17 mouse cellular contexts compared by ENCODE assay signal in genomic region chr5:15586351-15586750, GRCm38 (mm10). TPM values are rescaled to one million over a fixed set of nuclear protein-coding genes. Genes with fewer than 3 reads are reported as not detected.
DNase-seq lines count a peak whose midpoint lies in the region; ATAC-seq and TF ChIP-seq lines count a peak whose summit lies in the region.
"Not testable (repeated sequence)": the region's sequence is repeated elsewhere in the genome, so short reads cannot be mapped to it uniquely, and the experiment has no call there.
"Had no signal": no experiment of that assay in that cellular context is flagged by ENCODE, and none has a peak within 500 bp of the region (broad histone marks: within the 10 kb centered on the region; RNA-seq: fewer than 3 reads in every experiment).

No protein-coding gene starts in this region.

- H3K27me3 ChIP-seq in hindbrain, postnatal 0 days (ENCODE audit: insufficient read depth, low read length); liver, embryonic 11.5 days (replicated peaks; ENCODE audit: control insufficient read depth, insufficient read depth, low read length): not testable (repeated sequence)

- not testable (repeated sequence) for H3K4me1 ChIP-seq in ES-E14 (ENCODE audit: control insufficient read depth in 2 of 2, insufficient read depth in 2 of 2, low read length in 2 of 2, poor library complexity in 1 of 2); hindbrain, postnatal 0 days (ENCODE audit: insufficient read depth, low read length); liver, embryonic 11.5 days (replicated peaks; ENCODE audit: control insufficient read depth, insufficient read depth, low read length)

- H3K4me2 ChIP-seq in hindbrain, postnatal 0 days (ENCODE audit: low read depth, low read length); liver, embryonic 11.5 days: not testable (repeated sequence)

- H3K9me3 ChIP-seq in ES-E14 (ENCODE audit: control insufficient read depth, insufficient read depth, low read depth, low read length); hindbrain, postnatal 0 days (ENCODE audit: low read length); liver, embryonic 11.5 days (ENCODE audit: control insufficient read depth, low read length): not testable (repeated sequence)

- not testable (repeated sequence) for H3K27ac ChIP-seq in ES-E14 (ENCODE audit: insufficient read depth, low read depth, low read length, poor library complexity, severe bottlenecking); hindbrain, postnatal 0 days; liver, embryonic 11.5 days (ENCODE audit: low read depth, low read length)

- not testable (repeated sequence) for ATAC-seq in hindbrain, postnatal 0 days; liver, embryonic 11.5 days (replicated peaks; ENCODE audit: low FRiP score)

- not testable (repeated sequence) for H3K9ac ChIP-seq in ES-E14 (ENCODE audit: insufficient read depth, low read depth, low read length, poor library complexity, severe bottlenecking); hindbrain, postnatal 0 days (replicated peaks; ENCODE audit: low read length); liver, embryonic 11.5 days (ENCODE audit: low read depth, low read length)

- peak; percentile 41 for TF ChIP-seq CTCF in hindbrain, postnatal 0 days (IDR thresholded peaks at IDR 0.05; ENCODE audit: low read depth)

- H3K4me3 ChIP-seq in ES-E14 (ENCODE audit: insufficient read depth in 1 of 2, low read depth in 1 of 2, low read length in 2 of 2, poor library complexity in 1 of 2, severe bottlenecking in 1 of 2); hindbrain, postnatal 0 days (ENCODE audit: low read length); liver, embryonic 11.5 days (ENCODE audit: low read depth, low read length): not testable (repeated sequence)

- H3K36me3 ChIP-seq in ES-E14 (ENCODE audit: control insufficient read depth, insufficient read depth, low read length, poor library complexity, severe bottlenecking); hindbrain, postnatal 0 days (ENCODE audit: insufficient read depth, low read length); liver, embryonic 11.5 days (ENCODE audit: control insufficient read depth, insufficient read depth, low read length): not testable (repeated sequence)

- DNase-seq in ES-E14 (ENCODE audit: low read depth, low spot score) = peak; percentile 27
- peak; percentile 7 for DNase-seq in adrenal gland, postnatal 25 days
- peak; percentile 9 to 11 for DNase-seq in frontal cortex, postnatal 36 days (ENCODE audit: low spot score in 2 of 2)
- not testable (repeated sequence) for DNase-seq in hindbrain, postnatal 0 days (ENCODE audit: low spot score)
- peak; percentile 18 to 61 for DNase-seq in kidney, postnatal 36 days
- peak; percentile 22 for DNase-seq in liver, embryonic 11.5 days (ENCODE audit: low spot score)
- DNase-seq in retina, postnatal 1 day = peak; percentile 17

- in situ Hi-C loops in ES-E14 (cut with MboI; ENCODE audit: low sequenced_read_pairs in 2 of 2, unreplicated experiment in 2 of 2) = not testable (repeated sequence)

RNA-seq across cellular contexts. Expression of gene Gm21083, which starts 9.2 kb away (rescaled TPM):
- total RNA-seq in ES-E14 (2012; rRNA removed) = 0.22 TPM in 1 of 2 replicates, not detected in the other
- total RNA-seq in adrenal gland, postnatal 25 days (2021) = not detected in 2 replicates
- total RNA-seq in hindbrain, postnatal 0 days (2014; rRNA removed) = not detected in 2 replicates
- not detected in 2 replicates for polyA plus RNA-seq in hindbrain, postnatal 0 days (2015; fragmentation: Nextera tagmentation; extraction: Ambion mirVana)
- polyA plus RNA-seq in liver, embryonic 11.5 days (2014; fragmentation: Nextera tagmentation; extraction: Ambion mirVana) = not detected in 2 replicates
- total RNA-seq: gastrocnemius, adult 8-10 months; layer of hippocampus, postnatal 10 days; left cerebral cortex, postnatal 36 days had no signal
- polyA plus RNA-seq: forebrain, embryonic 15.5 days; hindbrain, embryonic 11.5 days; liver, embryonic 16.5 days; neural tube, embryonic 13.5 days; stomach, embryonic 16.5 days had no signal

RNA-seq across cellular contexts. Expression of gene Speer4d, which starts 32.5 kb away (rescaled TPM):
- not detected in 2 replicates for total RNA-seq in ES-E14 (2012; rRNA removed)
- not detected in 2 replicates for total RNA-seq in adrenal gland, postnatal 25 days (2021)
- total RNA-seq in hindbrain, postnatal 0 days (2014; rRNA removed) = not detected in 2 replicates
- not detected in 2 replicates for polyA plus RNA-seq in hindbrain, postnatal 0 days (2015; fragmentation: Nextera tagmentation; extraction: Ambion mirVana)
- not detected in 2 replicates for polyA plus RNA-seq in liver, embryonic 11.5 days (2014; fragmentation: Nextera tagmentation; extraction: Ambion mirVana)
- total RNA-seq: gastrocnemius, adult 8-10 months; layer of hippocampus, postnatal 10 days; left cerebral cortex, postnatal 36 days had no signal
- polyA plus RNA-seq: forebrain, embryonic 15.5 days; heart, embryonic 11.5 days; hindbrain, embryonic 11.5 days; intestine, embryonic 16.5 days; liver, embryonic 16.5 days; neural tube, embryonic 13.5 days; stomach, embryonic 16.5 days had no signal

RNA-seq across cellular contexts. Expression of gene Gm21190, which starts 57.3 kb away (rescaled TPM):
- total RNA-seq in ES-E14 (2012; rRNA removed) = not detected in 2 replicates
- not detected in 2 replicates for total RNA-seq in adrenal gland, postnatal 25 days (2021)
- not detected in 2 replicates for total RNA-seq in hindbrain, postnatal 0 days (2014; rRNA removed)
- not detected in 2 replicates for polyA plus RNA-seq in hindbrain, postnatal 0 days (2015; fragmentation: Nextera tagmentation; extraction: Ambion mirVana)
- polyA plus RNA-seq in liver, embryonic 11.5 days (2014; fragmentation: Nextera tagmentation; extraction: Ambion mirVana) = not detected in 2 replicates
- total RNA-seq: gastrocnemius, adult 8-10 months; layer of hippocampus, postnatal 10 days; left cerebral cortex, postnatal 36 days had no signal
- polyA plus RNA-seq: forebrain, embryonic 15.5 days; heart, embryonic 11.5 days; hindbrain, embryonic 11.5 days; intestine, embryonic 16.5 days; liver, embryonic 16.5 days; neural tube, embryonic 13.5 days; stomach, embryonic 16.5 days had no signal
